Mouse (Mus musculus) liver, embryonic 11.5 days (tissue): ENCODE measurements around the gene Trpv3. TPM values are rescaled to one million over a fixed set of nuclear protein-coding genes. Genes with fewer than 3 reads are reported as not detected.

Experiments
- ATAC-seq: fragments of 200-750 bp; cut with Nextera tagmentation; replicated peaks from 2 replicates; pipeline ENCODE4 v1.8.0; 2017; ENCODE audit warnings: moderate number of reproducible peaks, mild to moderate bottlenecking, moderate TSS enrichment, moderate library complexity; ENCODE audit not compliant: low FRiP score
- DNase-seq: peaks from one replicate; pipeline ENCODE4 v3.0.0-alpha.2; 2017; ENCODE audit warnings: low spot score
- H3K27ac ChIP-seq: fragments of 300-500 bp; sonication (generic); 2 replicates; pipeline ENCODE4 v1.5.1; 2014; ENCODE audit warnings: mild to moderate bottlenecking, low read depth, low read length, control low read depth
- H3K27me3 ChIP-seq: fragments of 300-500 bp; sonication (generic); replicated peaks from 2 replicates; pipeline ENCODE4 v1.6.1; 2014; ENCODE audit warnings: low read length, mixed read lengths; ENCODE audit not compliant: control insufficient read depth, insufficient read depth
- H3K36me3 ChIP-seq: fragments of 300-500 bp; sonication (generic); 2 replicates; pipeline ENCODE4 v1.6.1; 2014; ENCODE audit warnings: mild to moderate bottlenecking, low read length, moderate library complexity, mixed read lengths; ENCODE audit not compliant: control insufficient read depth, insufficient read depth
- H3K4me1 ChIP-seq: fragments of 300-500 bp; sonication (generic); replicated peaks from 2 replicates; pipeline ENCODE4 v1.6.1; 2014; ENCODE audit warnings: low read length, mixed read lengths; ENCODE audit not compliant: control insufficient read depth, insufficient read depth
- H3K4me2 ChIP-seq: fragments of 300-500 bp; sonication (generic); 2 replicates; pipeline ENCODE4 v1.6.1; 2014; ENCODE audit warnings: mild to moderate bottlenecking, control low read depth, moderate library complexity
- H3K4me3 ChIP-seq: fragments of 300-500 bp; sonication (generic); 2 replicates; pipeline ENCODE4 v1.5.1; 2014; ENCODE audit warnings: low read depth, low read length, control low read depth
- H3K9ac ChIP-seq: fragments of 300-500 bp; sonication (generic); 2 replicates; pipeline ENCODE4 v1.6.1; 2014; ENCODE audit warnings: low read depth, low read length, control low read depth
- H3K9me3 ChIP-seq: fragments of 300-500 bp; sonication (generic); 2 replicates; pipeline ENCODE4 v1.6.1; 2016; ENCODE audit warnings: low read length, inconsistent platforms, mixed read lengths; ENCODE audit not compliant: control insufficient read depth
- WGBS: fragments of 180-500 bp; shearing (Covaris S2); extraction: QIAGEN DNeasy Blood & Tissue Kit; methylation state at CpG from one replicate; pipeline ENCODE4 v1.1.7; 2014; 5-methylcytosine and 5-hydroxymethylcytosine counted together
- polyA plus RNA-seq: library from polyadenylated mRNA; unstranded; fragments of >200 nt; fragmentation: Nextera tagmentation; extraction: Ambion mirVana; gene quantifications from 2 replicates; pipeline ENCODE4 v1.2.1, GENCODE M21; 2014

Gene Trpv3
- 0.04 TPM in 1 of 2 replicates, not detected in the other for polyA plus RNA-seq

- Histone ChIP-seq H3K4me2 (no peak within 1 kb of the TSS), H3K4me3 (no peak within 1 kb of the TSS), H3K27ac (no peak within 1 kb of the TSS), H3K9ac (no peak within 1 kb of the TSS), H3K36me3 (no peaks in the 10 kb centered on the region), H3K27me3 (no peaks in the 10 kb centered on the region), H3K9me3 (no peaks in the 10 kb centered on the region), H3K4me1 (no peaks in the 10 kb centered on the region)
- no peak for ATAC-seq
- WGBS: 76% methylated on average over 7 of the region's 7 CpGs
- DNase-seq: no peak
These were observed at the start of gene Trpv3 for GRCm38 (mm10) chr11:73267267-73267666. Gene Trpv3 (plus strand): TSS chr11:73267388.

GRCm38 (mm10) chr11:73219671-73220070 lies 47.5 kb upstream of the Trpv3 start:
- no peak overlapping the region for H3K9ac ChIP-seq
- no peak for ATAC-seq

GRCm38 (mm10) chr11:73220651-73221050 lies 46.5 kb upstream of the Trpv3 start:
- Histone ChIP-seq H3K4me3 (no peak overlapping the region), H3K9me3 (no peaks in the 10 kb centered on the region), H3K36me3 (no peaks in the 10 kb centered on the region), H3K4me1 (no peaks in the 10 kb centered on the region), H3K27me3 (no peaks in the 10 kb centered on the region), H3K27ac (no peak overlapping the region), H3K4me2 (no peak overlapping the region), H3K9ac (no peak overlapping the region)
- DNase-seq: no peak
- 86% methylated on average over 1 of the region's 1 CpGs for WGBS
- no peak for ATAC-seq

More at GRCm38 (mm10) chr11:73219671-73220070, 47.5 kb upstream of the Trpv3 start:
- no peak overlapping the region for H3K4me3 ChIP-seq
- no peak overlapping the region for H3K4me2 ChIP-seq
- H3K27ac ChIP-seq: no peak overlapping the region
- no peaks in the 10 kb centered on the region for H3K9me3 ChIP-seq
- no peak for DNase-seq
- no peaks in the 10 kb centered on the region for H3K4me1 ChIP-seq
- no peaks in the 10 kb centered on the region for H3K36me3 ChIP-seq
- WGBS: 54% methylated on average over 2 of the region's 2 CpGs
- no peaks in the 10 kb centered on the region for H3K27me3 ChIP-seq

- no peaks in the 10 kb centered on the region for H3K9me3 ChIP-seq
- H3K36me3 ChIP-seq: no peaks in the 10 kb centered on the region
- DNase-seq: no peak
- no peak overlapping the region for H3K4me3 ChIP-seq
- H3K27ac ChIP-seq: no peak overlapping the region
- no peak for ATAC-seq
- no peaks in the 10 kb centered on the region for H3K27me3 ChIP-seq
- no peaks in the 10 kb centered on the region for H3K4me1 ChIP-seq
- H3K9ac ChIP-seq: no peak overlapping the region
- no peak overlapping the region for H3K4me2 ChIP-seq
- 27% methylated on average over 5 of the region's 5 CpGs for WGBS
These were observed 44.3 kb upstream of the Trpv3 start for GRCm38 (mm10) chr11:73222846-73223245.

DNA sequence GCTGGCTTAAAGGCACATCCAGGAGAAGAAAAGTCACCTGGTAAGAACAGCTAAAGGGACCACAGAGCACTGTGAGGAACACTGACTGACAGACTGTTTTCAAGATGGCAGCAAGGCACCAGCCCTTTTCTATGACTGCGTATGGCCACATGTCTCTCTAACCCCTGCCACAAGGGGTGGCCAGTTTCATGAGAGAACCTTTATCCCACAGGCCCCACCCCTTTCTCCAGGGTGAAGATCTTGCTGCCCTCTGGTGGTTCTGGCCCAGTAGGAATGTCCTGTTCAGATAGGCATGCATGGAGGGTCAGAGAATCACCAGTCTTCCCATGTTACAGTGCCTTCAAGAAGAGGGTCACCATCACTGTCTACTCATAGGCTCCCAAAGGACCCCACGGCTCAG lies 43.2 kb upstream of the Trpv3 start:
- 62% methylated on average over 2 of the region's 2 CpGs for WGBS
- Histone ChIP-seq H3K4me1 (no peaks in the 10 kb centered on the region), H3K9me3 (no peaks in the 10 kb centered on the region), H3K4me2 (no peak overlapping the region), H3K36me3 (no peaks in the 10 kb centered on the region), H3K9ac (no peak overlapping the region), H3K27ac (no peak overlapping the region), H3K4me3 (no peak overlapping the region), H3K27me3 (no peaks in the 10 kb centered on the region)
- peak; percentile 68 for ATAC-seq
- DNase-seq: no peak

DNA sequence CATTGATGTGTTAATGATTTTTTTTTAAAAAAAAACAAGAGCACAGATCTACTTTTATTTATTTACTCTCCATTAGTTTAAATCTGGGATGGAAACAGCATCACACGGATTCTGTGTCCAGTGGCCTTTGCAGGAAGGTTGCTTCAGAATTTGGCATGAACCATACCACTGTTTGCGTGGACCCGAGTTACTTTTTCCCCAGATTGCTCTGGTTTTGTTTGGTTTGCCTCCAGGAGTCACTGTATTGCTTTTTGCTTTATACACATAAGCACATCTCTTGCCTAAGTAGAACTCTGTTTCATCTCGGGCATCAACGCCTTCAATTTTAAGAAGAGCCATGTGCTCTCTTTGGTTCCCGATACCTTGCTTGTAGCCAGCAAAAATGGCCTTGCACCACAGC lies 41.3 kb upstream of the Trpv3 start:
- Histone ChIP-seq H3K27ac (no peak overlapping the region), H3K4me3 (no peak overlapping the region), H3K27me3 (no peaks in the 10 kb centered on the region), H3K9ac (no peak overlapping the region), H3K36me3 (no peaks in the 10 kb centered on the region), H3K4me2 (no peak overlapping the region), H3K4me1 (no peaks in the 10 kb centered on the region), H3K9me3 (no peaks in the 10 kb centered on the region)
- WGBS: 86% methylated on average over 6 of the region's 6 CpGs
- ATAC-seq (no peak), DNase-seq (no peak)

DNA sequence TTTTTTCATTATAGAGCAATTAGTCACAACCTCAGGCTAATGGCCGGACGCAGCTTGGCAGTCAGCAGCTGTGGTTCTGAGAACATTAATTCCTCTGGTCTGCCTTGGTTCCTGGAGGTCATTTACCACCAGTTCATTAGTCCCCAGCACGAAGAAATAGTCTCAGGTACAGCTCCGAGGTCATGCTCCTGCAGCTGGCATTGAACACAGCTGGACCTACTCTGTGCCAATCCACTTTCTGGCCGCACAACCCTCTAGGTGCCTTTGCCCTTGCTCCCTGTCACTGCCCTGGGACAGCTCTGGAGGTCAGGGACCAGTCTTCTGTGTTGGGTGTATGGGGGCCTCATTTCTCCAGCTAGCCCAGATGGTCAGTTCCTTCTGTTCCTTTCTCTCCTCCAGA lies 38.3 kb upstream of the Trpv3 start:
- no peaks in the 10 kb centered on the region for H3K36me3 ChIP-seq
- H3K9ac ChIP-seq: no peak overlapping the region
- H3K9me3 ChIP-seq: no peaks in the 10 kb centered on the region
- no peak overlapping the region for H3K27ac ChIP-seq
- H3K4me1 ChIP-seq: no peaks in the 10 kb centered on the region
- H3K4me2 ChIP-seq: no peak overlapping the region
- no peak overlapping the region for H3K4me3 ChIP-seq
- H3K27me3 ChIP-seq: no peaks in the 10 kb centered on the region
- DNase-seq (no peak), ATAC-seq (no peak)
- 72% methylated on average over 5 of the region's 5 CpGs for WGBS

DNA sequence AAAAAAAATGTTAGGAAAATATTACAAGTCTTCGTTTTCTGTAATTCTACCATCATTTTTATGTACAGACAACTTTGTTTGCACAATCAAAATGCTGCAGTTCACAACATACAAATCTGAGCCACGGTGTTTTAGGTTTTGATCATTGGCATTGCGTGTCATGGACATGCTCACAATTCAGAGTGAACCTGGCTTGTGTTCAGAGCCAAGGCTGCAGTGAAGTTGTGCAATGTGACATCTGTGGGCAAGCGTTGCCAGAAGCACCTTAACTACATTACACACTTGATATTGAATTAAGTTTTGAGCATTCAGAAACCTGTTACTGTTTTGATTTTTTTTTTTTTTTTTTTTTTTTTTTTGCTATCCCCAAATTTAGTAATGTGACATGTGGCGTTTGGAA lies 37.1 kb upstream of the Trpv3 start:
- no peak for ATAC-seq
- no peaks in the 10 kb centered on the region for H3K9me3 ChIP-seq
- H3K27me3 ChIP-seq: no peaks in the 10 kb centered on the region
- no peak overlapping the region for H3K27ac ChIP-seq
- H3K4me3 ChIP-seq: no peak overlapping the region
- no peak for DNase-seq
- WGBS: 82% methylated on average over 5 of the region's 5 CpGs
- no peaks in the 10 kb centered on the region for H3K36me3 ChIP-seq
- H3K4me1 ChIP-seq: no peaks in the 10 kb centered on the region
- no peak overlapping the region for H3K9ac ChIP-seq
- H3K4me2 ChIP-seq: no peak overlapping the region

DNA sequence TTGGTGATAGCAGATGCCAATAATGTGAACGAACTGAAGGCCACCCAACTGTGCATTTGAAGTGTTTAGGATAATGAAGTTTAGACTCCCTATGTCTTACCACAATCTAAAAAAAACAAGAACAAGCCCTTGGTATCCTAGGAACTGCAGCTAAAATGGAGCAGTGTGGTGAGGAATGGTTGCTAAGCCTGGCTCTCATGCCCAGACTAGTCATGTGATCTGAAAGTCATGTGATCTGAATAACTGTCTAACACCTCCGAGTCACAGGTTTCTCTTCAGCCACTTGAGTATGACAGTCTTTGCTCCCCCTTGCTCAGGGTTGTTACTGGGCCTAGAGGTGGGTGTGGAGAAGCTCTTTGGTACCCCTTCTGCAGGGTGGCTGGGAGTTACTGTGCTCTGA lies 34.7 kb upstream of the Trpv3 start:
- ATAC-seq (no peak), DNase-seq (no peak)
- Histone ChIP-seq H3K27ac (no peak overlapping the region), H3K9me3 (no peaks in the 10 kb centered on the region), H3K36me3 (no peaks in the 10 kb centered on the region), H3K4me2 (no peak overlapping the region), H3K9ac (no peak overlapping the region), H3K4me3 (no peak overlapping the region), H3K27me3 (no peaks in the 10 kb centered on the region), H3K4me1 (no peaks in the 10 kb centered on the region)
- WGBS: 42% methylated on average over 2 of the region's 2 CpGs
